Mouse (Mus musculus): ENCODE data around the gene Fam107a.

DNA sequence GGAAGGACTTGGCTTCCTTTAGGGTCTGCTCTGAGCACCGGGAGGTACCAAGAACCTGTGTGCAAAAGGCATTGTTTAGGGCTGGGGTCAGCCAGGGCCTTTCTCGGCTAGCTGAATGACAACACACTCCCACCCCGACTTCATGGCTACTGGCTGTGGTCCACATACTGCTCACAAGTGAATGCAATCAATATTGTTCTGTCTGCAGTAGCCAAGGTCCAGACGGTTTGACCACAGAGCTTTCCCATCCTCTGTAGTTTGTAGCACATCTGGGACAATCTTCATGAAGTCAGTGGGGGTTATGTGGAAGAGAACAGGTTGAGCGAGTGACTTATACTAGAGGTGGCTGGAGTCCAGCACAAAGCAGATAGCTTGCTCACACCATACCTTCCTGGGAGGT, 60.9 kb downstream of the Fam107a start:
- TF ChIP-seq GATA1 (IDR thresholded peaks at IDR 0.05; ENCODE audit: borderline replicate concordance, low read length) (no peak), FLI1 (IDR thresholded peaks at IDR 0.05; ENCODE audit: low read length) (no peak)

All from megakaryocyte, embryonic 14.5 days (primary cell).